Mouse (Mus musculus) neutrophil, adult 5-6 weeks (primary cell): ENCODE results near the gene Vps53. TPM values are rescaled to one million over a fixed set of nuclear protein-coding genes. Genes with fewer than 3 reads are reported as not detected.

Experiments
- ATAC-seq: fragments of 151-379, 151-347 bp; 2 replicates; pipeline ENCODE4 v1.8.0; 2017; ENCODE audit warnings: mild to moderate bottlenecking, moderate TSS enrichment; ENCODE audit not compliant: insufficient number of reproducible peaks, poor library complexity, low FRiP score, severe bottlenecking; ENCODE audit errors: extremely low read depth
- total RNA-seq: library from RNA; stranded (forward); fragments of 200-1000 nt; gene quantifications from 2 replicates; pipeline ENCODE4 v1.2.3, GENCODE M21; 2017

Gene Vps53
- total RNA-seq, 1 experiment from 2014 or later = 26.3 TPM

DNA sequence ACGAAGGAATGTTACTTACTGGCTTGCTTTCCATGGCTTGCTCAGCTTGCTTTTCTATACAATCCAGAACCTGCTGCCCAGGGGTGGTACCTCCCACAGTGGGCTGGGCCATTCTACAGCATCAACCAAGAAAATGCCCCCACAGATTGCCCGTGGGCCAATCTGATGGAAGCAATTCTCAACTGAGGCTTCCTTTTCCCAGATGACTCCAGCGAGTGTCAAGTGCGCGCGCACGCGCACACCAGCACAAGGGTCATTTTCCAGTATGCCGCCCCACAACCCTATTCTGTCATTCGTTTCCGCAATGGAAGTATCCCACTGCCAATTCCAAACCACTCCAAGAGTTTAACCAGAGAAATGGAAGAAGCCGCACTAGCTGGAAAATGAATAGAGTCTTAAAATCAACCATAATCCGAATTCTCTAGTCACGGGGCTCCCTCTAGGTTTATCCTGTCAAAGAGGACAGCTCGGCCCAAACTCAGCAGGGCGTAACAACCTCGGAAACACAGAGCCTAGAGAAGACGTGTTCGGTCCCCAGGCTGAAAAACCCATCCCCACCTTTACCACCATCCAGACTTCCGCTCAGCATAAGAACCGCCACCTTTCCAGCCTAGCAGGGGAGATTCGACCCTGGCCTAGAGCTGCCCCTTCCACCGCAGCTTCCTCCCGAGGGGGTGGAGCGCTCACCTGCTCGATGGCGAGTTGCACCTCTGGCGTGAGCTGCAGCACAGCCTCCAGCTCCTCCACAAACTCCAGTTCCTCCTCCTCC is 537 bp downstream of the Vps53 start:
- ATAC-seq = peak; percentile 47; the same call in 1 of the 2 replicates

DNA sequence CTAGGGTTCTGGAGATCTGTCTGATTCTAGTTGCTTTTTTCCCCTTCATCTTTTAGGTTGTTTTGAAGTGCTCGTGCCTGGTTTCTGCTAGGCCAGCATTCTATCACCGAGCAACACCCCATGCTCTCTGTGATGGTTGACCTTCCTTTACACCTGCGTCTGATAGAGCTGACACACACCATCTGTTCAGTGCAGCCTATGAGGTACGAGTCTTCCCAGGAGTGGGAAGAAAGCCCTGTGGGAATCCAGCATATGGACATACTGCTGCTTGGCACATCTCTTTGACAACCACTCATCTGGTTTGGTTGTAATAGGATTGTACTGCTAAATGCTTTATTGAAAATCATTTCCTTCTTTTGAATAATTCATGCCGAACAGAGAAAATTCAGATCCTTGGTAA is 9.2 kb downstream of the Vps53 start:
- ATAC-seq = no peak

DNA sequence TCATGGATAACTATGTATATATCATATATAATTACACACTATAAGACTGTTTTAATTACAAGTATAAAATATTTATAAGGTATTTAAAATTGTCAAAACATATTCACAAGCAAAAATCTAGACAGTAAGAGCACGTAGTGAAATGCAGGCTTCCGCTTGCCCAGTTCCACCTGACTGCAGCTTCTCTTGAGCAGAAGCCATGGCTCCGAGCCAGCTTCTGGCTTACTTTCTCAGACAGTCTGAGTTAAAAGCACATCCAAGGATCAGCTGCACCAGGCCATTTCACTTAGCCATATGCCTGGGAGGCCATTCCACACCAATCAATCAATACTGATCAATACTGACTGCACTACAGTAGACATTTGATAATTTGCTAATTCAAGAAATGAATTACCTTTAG is 10.5 kb downstream of the Vps53 start:
- ATAC-seq = no peak

DNA sequence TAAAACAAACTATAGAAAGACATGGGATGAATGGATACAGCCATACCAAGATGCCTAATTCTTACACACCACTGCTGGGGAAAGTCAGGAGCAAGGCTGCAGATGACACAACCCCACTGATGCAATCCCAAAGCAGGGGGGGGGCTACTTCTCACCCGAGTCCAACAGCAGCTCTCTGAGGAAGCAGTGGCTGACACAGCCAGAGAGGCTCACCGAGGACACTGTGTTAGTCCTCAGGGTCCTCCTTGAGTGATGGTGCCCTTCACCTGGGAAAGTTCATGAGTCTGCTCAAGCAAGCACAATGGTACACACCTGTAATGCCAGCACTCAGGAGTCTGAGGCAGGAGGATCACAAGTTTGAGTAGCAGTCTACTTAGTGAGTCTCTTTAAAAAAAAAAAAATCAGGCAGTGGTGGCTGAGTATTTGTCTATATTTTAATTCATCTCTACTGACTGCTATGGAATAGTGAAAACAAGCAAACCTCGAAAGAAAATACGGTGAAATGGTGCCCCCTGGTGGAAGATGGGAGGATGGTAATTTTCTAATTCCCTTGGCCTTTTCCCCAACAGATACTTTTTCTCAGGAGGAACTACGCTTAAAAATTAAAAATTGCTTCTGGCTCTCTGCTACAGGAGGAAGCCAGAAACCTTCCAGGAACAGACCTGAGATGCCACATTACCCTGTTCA is 12.2 kb downstream of the Vps53 start:
- ATAC-seq = peak; percentile 58; the same call in 1 of the 2 replicates

DNA sequence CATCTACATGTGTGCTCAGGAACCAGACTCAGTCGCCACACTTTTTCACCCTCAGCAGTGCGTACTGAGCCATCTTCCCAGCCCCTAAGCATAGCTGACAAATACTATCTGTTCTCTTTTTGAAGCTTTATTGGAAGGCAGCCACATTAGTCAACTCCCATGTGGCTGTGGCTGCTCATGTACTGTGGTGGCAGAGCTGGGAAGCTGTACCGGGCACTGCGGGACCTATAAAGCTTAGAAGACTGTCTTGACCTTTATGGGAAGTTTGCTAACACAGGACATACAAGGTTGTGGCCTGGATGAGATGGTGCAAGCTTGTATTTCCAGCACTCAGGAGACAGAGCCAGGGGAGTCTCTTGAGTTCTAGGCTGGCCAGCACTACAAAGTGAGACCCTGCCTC is 12.8 kb downstream of the Vps53 start:
- ATAC-seq = no peak

DNA sequence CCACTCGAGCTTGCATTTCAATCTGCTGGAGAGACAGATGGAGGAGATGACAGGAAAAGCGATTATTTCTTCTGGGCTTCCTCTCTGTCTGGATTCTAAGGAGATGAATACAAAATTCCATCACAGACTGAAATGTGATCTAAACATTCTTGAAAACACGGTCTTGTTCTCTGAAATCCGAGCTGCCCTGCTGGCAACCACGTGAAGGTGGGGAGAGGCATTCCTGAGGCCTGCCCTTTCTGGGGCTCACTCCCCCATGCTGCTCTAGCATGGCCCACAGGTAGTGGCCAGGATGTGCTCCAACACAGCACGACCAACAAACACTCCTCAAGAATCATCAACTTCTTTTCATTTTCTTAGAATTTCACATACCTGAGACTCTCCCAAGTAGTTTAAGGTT is 19.2 kb downstream of the Vps53 start:
- no peak for ATAC-seq

DNA sequence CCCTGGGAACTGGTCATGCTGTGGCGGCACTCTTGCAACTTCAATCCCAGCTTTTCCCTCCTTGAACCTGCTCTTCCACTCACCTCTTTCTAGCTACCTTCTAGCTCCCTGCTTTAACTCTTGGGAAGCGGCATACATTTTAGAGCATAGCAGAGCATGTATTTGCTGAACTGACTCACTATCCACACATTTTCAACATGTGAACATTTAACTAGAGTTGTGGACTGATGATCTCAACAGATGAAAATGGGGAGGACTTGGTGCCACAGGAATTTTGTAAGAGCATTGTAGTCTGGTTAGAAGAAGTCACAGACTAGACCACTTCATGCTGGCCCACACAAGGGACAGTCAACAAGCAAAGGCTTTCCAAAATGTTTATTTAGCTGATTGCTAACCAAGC is 21.1 kb downstream of the Vps53 start:
- no peak for ATAC-seq

DNA sequence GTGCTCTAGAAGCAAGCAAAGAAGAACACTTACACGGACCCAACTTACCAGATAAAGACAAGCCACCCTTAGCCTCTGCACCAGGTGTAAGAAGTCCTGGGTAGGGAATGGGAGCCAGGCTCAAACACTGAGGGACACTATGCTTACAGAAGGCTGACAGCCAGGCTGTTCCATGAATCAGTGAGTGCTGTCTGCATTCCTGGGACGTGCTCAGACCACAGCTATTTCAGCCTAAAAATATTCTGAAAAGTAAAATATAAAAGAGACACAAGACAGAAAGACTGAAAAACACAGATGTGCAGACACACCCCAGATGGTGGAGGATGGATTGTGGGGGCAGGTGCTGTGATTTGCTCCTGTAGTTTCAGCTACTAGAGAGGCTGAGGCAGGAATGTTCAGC is 24.6 kb downstream of the Vps53 start:
- no peak for ATAC-seq

DNA sequence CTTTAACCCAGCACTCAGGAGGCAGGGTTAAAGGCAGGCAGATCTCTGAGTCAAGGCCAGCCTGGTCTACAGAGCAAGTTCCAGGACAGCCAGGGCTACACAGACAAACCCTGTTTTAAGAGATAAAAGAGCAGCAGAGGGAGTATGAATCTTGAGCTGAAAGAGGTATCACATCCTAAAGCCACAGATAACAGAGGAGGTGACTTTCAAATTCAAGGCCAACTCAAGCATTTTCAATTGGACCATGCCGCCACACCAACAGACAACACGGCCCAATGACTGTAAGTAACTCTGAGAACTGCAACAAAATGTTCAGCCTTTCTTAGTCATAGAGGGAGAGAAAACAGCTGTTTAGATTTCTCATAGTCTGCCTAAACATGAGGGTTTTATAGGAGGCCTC is 25.2 kb downstream of the Vps53 start:
- ATAC-seq = no peak

DNA sequence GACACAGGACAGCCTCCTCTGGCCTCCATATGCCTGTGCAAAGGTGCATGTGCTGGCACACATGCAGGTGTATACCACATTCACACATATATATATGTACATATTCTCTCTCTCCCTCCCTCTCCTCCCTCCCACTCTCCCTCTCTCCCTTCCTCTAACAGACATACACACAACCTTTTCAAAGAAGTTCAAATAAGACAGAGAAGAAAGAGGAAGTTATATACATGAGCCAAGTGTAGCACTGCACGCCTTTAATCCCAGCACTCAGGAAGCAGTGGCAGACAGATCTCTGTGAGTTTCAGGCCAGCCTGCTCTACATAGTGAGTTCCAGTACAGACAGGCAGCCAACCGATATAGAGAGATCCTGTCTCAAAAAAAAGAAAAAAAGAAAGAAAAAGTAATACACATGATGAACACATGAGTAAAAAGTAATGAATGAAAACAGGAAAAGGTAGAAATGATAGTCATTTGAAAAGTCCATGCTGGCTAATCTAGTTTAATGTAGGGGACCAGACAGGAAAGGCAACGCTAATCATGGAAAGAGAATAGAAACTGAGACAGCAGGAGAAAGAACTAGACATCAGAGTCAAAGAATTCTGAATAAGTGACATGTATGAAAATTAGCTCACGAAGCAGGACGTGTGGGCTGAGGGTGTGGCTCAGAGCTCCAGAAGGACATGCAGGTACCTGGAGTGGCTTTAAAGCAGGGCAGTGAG is 26.1 kb downstream of the Vps53 start:
- ATAC-seq = no peak

DNA sequence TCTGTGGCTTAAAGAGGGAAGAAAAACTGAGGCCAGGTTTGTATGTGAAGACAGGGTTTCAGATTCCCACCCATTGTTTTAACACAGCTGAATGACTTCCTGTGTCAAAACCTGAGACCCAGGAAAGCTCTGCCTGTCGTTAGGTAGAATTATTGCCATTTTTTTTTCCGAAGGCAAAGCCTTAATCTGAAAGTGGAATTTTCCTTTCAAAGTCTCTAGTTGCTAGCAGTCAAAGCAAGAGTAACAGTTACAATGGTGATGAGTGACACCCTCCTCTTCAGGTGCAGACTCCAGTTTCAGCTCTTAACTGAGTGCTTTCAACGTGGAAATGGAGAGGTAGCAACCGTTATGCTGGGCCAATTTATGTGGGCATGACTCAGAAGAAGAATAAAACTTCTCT is 28.5 kb downstream of the Vps53 start:
- ATAC-seq = no peak

DNA sequence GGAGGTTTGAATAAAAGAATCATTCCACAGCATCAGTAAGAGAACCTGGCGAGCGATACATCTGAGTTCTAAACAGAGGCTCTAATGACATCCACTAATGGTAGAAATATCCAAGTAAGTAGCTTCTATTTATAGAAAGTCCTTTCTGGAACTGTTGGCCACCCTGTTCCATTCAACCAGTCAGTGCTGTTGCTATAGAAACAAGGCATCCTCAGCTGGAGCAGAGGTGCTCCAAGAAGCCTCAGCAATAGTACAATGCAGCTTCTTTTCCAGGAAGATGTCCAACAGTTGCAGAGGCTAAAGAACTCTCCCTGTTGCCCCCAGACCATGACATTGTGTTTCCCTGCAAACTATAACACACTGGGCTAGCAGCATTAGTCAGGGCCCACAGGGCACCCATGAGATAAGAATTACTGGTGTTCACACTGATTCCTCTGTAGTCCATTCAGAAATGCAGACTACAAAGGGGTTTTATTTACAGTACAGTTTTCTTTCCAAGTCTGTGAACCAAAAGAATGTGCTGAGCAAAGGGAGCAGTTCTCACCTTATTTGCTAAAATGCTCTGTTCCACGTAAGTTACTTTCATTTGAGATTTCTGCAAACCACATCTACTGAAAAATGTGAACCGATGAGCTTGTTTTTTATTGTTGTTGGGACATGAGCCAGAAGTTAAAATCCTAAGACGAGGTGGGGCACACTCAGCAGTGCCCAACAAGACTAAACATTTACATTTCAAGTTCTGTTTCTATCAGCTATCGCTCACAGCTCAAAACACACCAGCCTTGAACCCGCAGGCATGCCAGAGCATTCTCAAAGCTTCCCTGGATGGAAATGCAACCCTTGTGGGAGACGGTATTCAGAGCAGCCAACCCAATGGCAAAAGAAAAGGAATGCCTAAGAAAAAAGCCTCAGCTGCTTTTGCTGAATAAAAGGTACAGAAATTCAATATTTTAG is 31.1 kb downstream of the Vps53 start:
- no peak for ATAC-seq

DNA sequence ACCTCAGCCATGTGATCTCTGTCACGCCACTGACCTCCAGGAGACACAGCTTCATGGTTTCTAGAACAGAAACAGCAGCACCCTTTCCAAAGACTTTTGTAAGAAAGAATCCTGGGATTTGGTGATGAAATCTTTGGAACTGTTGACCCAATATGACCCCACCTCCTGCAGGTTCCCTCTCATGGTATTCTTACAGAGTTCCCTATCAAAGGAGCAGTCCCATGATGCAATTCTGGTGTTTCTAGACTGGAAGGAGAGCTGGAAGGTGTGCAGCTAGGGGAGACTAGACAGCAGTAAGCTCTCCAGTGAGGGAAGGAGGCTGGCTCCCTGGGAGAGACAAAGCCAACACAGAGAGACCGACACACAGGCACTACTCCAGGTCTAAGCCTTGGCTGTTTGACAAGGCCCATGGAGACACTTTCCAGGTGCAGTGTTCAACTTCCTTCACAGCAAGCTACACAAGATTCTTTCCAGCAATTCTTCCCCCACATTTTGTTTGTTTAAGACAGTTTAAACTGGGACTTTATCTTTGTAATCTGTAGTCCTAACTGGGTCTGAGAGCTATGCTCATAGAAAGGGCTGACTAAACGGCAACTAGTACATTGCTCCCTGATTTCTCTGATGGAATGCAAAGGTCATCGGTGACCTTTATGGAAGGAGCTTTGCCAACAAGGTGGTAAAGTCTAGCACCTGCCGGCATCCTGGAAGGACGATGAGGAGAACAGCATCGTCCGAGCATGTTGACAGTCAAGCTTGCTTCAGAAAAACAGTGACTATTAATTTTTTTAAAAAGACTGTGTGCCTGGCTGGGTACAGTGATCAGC is 33.0 kb downstream of the Vps53 start:
- ATAC-seq = no peak

DNA sequence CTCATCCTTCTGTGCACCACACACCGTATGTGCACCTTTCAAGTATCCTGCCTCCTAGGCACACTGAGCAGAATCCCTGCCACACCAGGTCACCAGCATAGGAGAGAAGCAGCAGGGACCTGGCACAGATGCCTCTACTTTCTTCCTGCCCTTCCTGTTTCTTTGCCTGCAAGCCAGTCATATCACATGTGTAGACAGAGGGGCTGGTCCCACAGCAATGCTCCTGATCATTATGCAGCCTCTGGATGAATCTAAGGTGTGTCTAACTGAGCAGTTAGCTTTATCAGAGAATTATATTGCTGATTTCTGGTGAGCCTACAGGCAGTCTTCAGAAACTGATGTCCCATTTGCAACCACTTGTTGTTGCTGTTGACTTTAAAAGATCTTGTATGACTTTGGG is 34.3 kb downstream of the Vps53 start:
- ATAC-seq = no peak

DNA sequence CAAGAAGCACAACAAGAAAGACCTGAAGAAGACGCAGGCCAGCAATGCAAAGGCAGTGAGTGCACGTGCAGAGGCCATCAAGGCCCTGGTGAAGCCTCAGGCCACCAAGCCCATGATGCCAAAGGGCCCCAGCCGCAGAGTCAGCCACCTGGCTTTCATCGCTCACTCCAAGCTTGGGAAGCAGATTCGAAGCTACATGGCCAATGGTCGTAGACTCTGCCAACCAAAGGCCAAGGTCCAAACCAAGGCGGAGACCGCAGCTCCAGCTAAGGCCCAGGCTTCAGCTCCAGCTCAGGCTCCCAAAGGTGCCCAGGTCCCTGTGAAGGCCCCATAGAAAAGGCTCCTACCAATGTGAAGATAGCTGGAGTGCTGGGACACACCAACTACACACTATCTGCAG is 35.1 kb downstream of the Vps53 start:
- no peak for ATAC-seq

DNA sequence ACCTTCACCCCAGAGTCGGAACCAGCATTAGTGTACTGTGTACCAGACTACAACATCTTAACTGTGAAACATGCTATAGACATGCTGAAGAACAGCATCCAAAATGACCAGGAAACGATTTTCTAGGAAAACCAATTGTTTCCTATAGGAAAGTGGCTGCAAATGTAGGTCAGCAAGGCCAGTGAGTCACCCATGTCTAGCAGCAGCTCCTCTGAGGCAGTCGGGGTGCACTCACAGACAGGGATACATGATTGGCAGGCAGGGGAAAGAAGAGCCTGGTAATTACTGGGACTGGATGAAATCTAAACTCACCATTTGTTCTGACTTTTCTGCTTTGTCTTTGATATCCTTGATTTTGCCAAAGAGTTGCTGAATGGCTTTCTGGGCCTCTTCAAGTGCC is 41.5 kb downstream of the Vps53 start:
- no peak for ATAC-seq

DNA sequence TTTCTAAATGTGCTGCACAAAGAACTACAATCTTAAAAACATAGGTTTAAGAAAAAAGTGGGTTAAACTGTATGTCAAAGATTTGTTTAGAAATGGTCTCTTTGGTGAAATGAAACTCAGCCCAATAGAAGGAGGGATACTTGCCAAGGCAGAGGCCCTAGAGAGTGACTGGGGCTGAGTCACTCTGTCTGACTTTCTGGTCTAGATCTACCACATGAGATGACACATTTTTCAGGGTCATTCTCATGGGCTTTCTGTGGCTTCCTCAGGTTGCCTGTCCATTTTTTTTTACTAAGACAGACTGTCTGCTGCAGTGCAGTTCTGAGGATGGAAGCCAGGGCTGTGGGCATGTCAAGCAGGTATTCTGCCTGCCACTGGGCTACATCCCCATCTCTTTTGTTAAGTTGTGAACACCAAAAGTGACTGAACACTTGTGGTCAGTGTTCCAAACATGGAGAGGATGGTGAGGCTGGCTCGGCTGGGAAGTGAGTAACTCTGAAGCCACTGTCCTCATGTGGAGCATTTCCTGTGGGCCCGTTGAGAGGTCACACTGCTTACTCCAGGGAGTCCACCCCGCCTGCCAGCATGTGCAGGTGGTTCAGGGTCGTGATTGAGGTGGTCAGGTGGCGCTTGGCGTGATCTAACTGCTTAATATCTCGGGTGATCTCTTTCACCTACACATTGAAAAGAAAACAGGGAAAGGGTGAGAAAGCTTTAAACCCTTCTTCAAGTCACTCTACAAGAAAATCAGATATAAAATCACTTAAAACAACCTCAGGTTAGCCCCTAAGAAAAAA is 43.6 kb downstream of the Vps53 start:
- ATAC-seq = no peak
